Mouse (Mus musculus): Measurements from ENCODE around the gene Svep1. TPM values are rescaled to one million over a fixed set of nuclear protein-coding genes. Genes with fewer than 3 reads are reported as not detected.

The Svep1 gene
- polyA plus RNA-seq, 1 experiment from 2014 or later, result not detected

DNA sequence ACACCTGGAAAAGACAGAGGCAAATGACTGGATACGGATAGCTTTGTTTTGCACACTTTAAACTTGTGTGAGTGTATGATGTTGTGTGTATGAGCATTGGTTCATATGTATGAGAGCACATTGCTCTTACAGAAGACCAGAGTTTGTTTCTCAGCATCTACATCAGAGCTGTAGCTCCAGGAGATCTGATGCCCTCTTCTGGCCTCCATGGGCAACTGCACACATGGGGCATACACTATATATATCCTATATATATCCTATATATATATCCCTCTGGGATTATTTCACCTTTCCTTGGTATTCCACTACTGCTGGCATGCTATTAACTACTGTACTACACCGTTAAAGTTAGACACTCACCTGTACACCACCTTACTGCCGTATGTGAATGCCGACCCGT, 122.5 kb downstream of the Svep1 start:
- H3K36me3 ChIP-seq (ENCODE audit: inconsistent target), result no peaks in the 10 kb centered on the region
- 84% methylated on average over 5 of the region's 5 CpGs for WGBS (ENCODE audit: missing documents)
- no peak overlapping the region for H3K4me3 ChIP-seq (ENCODE audit: inconsistent target)
- no peak overlapping the region for H3K27ac ChIP-seq
- H3K79me2 ChIP-seq (ENCODE audit: inconsistent target), result no peaks in the 10 kb centered on the region

DNA sequence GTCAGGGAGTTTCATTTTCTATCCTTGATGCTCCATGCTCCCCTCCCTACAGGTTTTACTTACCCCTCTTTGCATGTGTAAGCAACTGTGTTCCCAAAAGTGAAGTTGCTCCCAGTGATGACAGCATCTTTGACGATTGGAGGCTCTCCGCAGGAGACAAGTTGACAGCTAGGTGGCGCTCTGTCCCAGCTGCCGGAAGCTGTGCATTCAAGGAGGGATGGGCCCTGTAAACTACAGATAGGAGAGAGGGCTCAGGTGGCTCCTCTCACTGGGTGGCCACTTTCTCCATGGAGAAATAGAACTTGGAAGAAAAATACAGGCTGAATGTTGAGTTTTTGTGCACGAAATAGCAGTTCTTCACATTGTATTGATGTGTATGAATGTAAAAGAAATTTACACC, 124.1 kb downstream of the Svep1 start:
- Histone ChIP-seq H3K79me2 (ENCODE audit: inconsistent target) (no peaks in the 10 kb centered on the region), H3K4me3 (ENCODE audit: inconsistent target) (no peak overlapping the region), H3K36me3 (ENCODE audit: inconsistent target) (no peaks in the 10 kb centered on the region), H3K27ac (no peak overlapping the region)
- WGBS (ENCODE audit: missing documents), result 25% methylated on average over 5 of the region's 5 CpGs

DNA sequence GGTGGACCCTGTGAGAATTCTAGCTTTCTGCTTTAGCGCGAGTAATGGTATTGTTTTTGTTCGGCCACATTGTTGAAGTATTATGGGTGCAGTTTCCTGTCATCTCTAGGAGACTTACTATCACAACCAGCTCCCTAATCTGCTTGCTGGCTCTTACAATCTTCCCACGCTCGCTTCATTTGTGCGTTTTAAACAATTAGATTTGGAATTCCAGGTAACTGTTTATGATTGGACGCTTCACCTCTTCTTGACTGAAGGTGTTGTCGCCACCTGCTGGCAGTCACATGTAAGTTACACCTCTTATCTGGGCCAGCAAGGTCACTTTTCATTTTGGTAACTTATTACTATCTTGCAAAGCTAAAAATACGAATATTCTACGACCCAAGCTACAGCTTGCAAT, 127.0 kb downstream of the Svep1 start:
- Histone ChIP-seq H3K27ac (no peak overlapping the region), H3K36me3 (ENCODE audit: inconsistent target) (no peaks in the 10 kb centered on the region), H3K79me2 (ENCODE audit: inconsistent target) (no peaks in the 10 kb centered on the region), H3K4me3 (ENCODE audit: inconsistent target) (no peak overlapping the region)
- WGBS (ENCODE audit: missing documents), result 31% methylated on average over 10 of the region's 10 CpGs

DNA sequence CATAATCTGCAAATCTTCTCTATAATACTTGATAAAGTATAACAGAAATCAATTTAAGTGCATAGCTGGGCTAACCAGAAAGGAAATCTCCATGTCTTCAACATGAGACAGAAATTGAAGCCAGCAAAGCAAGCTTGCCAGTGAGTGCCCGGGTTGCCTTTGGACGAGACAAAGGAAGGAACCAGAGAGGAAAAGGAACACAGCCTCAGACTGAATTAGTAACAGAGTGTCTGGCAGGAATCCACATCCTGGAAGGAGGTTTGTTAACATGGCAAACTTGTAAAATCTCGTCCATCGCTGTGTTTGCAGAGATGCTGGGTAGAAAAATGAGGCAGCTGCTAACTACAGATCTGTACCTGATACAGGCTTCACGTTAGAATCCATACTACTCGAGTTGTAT, 128.7 kb downstream of the Svep1 start:
- Histone ChIP-seq H3K27ac (no peak overlapping the region), H3K79me2 (ENCODE audit: inconsistent target) (no peaks in the 10 kb centered on the region), H3K4me3 (ENCODE audit: inconsistent target) (no peak overlapping the region), H3K36me3 (ENCODE audit: inconsistent target) (no peaks in the 10 kb centered on the region)
- WGBS (ENCODE audit: missing documents), result 55% methylated on average over 6 of the region's 6 CpGs

DNA sequence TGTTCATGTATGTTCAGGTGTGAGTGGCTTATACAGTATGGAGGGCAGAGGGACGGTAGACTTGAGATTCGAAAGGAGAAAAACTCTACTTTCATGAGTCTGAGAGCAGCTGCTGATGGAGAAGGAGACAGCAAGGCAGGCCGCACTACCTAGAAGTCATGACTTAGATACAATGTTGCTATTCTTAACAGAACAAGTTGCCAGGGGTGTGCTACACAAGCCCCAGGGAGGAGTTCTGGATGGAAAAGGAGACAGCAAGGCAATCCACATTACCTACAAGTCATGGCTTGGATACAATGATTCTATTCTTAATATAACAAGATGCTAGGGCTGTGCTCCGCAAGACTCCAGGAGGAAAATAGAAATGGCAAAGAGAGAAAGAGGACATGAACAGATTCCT, 129.1 kb downstream of the Svep1 start:
- Histone ChIP-seq H3K36me3 (ENCODE audit: inconsistent target) (no peaks in the 10 kb centered on the region), H3K4me3 (ENCODE audit: inconsistent target) (no peak overlapping the region), H3K79me2 (ENCODE audit: inconsistent target) (no peaks in the 10 kb centered on the region), H3K27ac (no peak overlapping the region)
- 96% methylated on average over 4 of the region's 4 CpGs for WGBS (ENCODE audit: missing documents)

DNA sequence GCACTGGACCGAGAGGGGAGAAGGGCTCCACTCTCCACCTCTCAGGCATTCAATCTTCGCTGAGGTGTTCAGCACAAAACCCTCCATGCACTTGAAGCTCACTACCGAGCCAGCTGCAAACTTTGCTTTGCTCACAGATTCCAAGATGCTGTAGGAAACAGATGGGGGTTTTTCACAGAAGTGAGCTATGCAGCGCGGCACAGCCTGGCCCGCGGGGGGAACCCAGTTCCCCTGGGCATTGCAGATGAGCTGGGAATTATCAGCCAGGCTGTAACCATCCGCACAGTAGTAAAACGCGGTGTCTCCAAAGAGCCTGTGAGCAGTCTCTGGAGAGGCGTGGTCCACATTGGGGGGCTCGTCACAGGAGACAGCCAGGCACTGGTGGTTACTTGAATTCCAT, 133.8 kb downstream of the Svep1 start:
- Histone ChIP-seq H3K4me3 (ENCODE audit: inconsistent target) (no peak overlapping the region), H3K36me3 (ENCODE audit: inconsistent target) (no peaks in the 10 kb centered on the region)
- WGBS (ENCODE audit: missing documents), result 97% methylated on average over 12 of the region's 12 CpGs

DNA sequence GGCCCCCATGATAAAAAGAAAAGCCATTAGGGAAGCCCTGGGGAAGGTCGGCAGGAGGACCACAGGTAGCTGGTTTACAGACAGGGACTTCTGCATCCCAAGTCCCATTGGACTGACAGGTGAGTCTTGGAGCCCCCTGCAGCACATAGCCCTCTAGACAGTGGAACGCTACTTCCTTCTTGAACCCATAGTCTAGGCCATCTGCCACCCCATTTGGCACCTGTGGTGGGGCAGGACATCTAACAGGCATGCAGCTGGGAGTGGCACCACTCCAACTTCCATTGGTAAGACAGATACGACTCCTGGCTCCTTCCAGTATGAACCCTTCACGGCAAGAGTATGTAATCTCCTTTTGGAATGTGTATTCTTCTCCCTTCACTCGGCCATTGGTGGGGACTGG, 137.8 kb downstream of the Svep1 start:
- Histone ChIP-seq H3K4me3 (ENCODE audit: inconsistent target) (no peak overlapping the region), H3K36me3 (ENCODE audit: inconsistent target) (no peaks in the 10 kb centered on the region), H3K27ac (no peak overlapping the region), H3K79me2 (ENCODE audit: inconsistent target) (no peaks in the 10 kb centered on the region)
- 91% methylated on average over 5 of the region's 5 CpGs for WGBS (ENCODE audit: missing documents)

More for the DNA sequence above, 133.8 kb downstream of the Svep1 start:
- no peaks in the 10 kb centered on the region for H3K79me2 ChIP-seq (ENCODE audit: inconsistent target)
- no peak overlapping the region for H3K27ac ChIP-seq

DNA sequence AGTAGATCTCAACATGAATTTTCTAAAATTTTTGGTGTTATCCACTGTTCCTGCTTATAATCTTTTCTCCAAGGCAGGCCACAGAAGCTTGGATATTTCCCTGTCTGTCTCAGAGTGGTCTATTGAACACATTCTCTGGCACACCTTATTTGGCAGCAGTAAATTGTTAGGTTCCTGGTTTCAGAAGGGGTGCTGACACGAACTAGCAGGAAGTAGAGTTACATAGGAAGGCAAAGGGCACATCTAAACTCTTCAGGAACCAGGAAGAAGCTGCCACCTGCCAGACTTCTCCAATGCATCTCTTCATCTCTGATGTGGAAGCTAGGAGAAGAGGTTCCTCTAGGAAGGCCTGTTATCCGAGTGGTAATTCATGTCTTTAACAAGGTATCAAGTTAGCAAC, 141.9 kb downstream of the Svep1 start:
- WGBS (ENCODE audit: missing documents), result 44% methylated on average over 2 of the region's 2 CpGs
- Histone ChIP-seq H3K4me3 (ENCODE audit: inconsistent target) (no peak overlapping the region), H3K36me3 (ENCODE audit: inconsistent target) (no peaks in the 10 kb centered on the region), H3K79me2 (ENCODE audit: inconsistent target) (no peaks in the 10 kb centered on the region), H3K27ac (no peak overlapping the region)

DNA sequence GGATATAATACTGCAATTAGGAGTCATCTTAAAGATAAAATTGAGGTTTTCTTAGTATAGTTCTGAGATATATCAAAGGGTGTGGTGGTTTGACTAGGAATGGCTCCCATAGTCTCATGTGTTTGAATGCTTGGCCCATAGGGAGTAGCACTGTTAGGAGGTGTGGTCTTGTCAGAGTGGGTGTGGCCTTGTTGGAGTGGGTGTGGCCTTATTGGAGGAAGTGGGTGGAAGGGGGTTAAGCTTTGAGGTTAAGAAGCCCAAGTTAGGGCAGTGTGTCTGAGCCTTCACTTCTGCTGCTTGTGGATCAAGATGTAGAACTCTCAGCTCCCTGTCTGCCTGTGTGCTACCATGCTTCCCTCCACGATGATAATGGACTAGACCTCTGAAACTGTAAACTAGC, 143.7 kb downstream of the Svep1 start:
- Histone ChIP-seq H3K36me3 (ENCODE audit: inconsistent target) (no peaks in the 10 kb centered on the region), H3K79me2 (ENCODE audit: inconsistent target) (no peaks in the 10 kb centered on the region), H3K4me3 (ENCODE audit: inconsistent target) (no peak overlapping the region), H3K27ac (no peak overlapping the region)
- 38% methylated on average over 1 of the region's 1 CpGs for WGBS (ENCODE audit: missing documents)

DNA sequence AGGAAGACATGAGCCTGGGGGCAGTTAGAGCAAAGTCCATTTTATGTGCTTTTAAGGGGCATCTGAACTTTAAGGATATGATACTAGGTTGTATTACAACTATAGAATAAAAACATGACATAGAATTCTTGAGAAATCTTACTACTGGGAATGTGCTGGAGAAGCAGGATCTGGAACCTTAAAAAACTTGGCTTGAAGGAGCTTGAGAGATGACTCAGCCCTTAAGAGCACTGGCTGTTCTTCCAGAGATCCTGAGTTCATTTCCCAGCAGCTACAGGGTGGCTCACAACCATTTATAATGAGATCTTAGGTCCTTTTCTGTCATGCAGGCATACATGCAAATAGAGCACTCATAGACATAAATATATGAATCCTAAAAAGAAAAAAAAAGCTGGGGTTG, 151.0 kb downstream of the Svep1 start:
- H3K79me2 ChIP-seq (ENCODE audit: inconsistent target), result no peaks in the 10 kb centered on the region
- no peaks in the 10 kb centered on the region for H3K36me3 ChIP-seq (ENCODE audit: inconsistent target)
- H3K4me3 ChIP-seq (ENCODE audit: inconsistent target), result no peak overlapping the region

DNA sequence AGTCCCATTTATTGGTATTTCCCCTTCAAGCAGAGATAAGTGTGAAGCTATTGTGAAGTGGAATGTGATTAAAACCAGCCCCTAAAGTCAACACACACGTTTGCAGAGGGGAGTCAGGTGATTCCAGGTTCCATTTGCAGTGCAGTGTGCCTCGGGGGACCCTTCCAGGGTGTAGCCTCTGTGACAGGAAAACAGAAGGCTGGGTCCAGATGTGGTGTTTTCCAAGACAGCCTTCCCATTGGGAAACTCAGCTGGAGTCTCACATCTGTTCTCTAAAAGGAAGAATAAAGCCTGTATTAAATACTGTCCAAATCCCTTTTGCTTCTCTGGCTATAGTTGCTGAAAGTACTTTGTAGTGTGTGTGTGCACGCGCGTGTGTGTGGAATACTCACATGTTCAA, 152.2 kb downstream of the Svep1 start:
- Histone ChIP-seq H3K36me3 (ENCODE audit: inconsistent target) (no peaks in the 10 kb centered on the region), H3K79me2 (ENCODE audit: inconsistent target) (no peaks in the 10 kb centered on the region), H3K27ac (no peak overlapping the region), H3K4me3 (ENCODE audit: inconsistent target) (no peak overlapping the region)
- WGBS (ENCODE audit: missing documents), result 90% methylated on average over 5 of the region's 5 CpGs

More for the DNA sequence above, 151.0 kb downstream of the Svep1 start:
- H3K27ac ChIP-seq, result no peak overlapping the region

DNA sequence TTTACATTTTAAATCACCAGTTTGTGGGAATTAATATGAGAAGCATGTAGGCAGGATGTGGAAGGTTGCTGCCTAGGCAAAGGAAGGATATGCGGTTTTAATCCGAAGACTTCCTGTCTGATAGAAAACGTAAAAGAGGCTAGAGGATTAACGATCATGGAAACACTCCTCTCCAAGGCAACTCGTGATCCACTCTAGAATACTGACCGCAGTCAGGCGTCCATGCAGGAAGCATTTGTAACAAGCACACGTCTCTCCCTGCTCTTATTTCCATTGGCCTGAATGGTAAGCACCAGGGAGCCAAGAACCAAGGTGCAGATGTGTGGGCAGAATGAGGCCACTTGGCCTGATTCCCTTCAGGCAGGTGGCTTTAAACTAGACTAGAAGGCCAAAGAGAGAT, 155.9 kb downstream of the Svep1 start:
- Histone ChIP-seq H3K27ac (no peak overlapping the region), H3K4me3 (ENCODE audit: inconsistent target) (no peak overlapping the region), H3K36me3 (ENCODE audit: inconsistent target) (no peaks in the 10 kb centered on the region), H3K79me2 (ENCODE audit: inconsistent target) (no peaks in the 10 kb centered on the region)
- WGBS (ENCODE audit: missing documents), result 8% methylated on average over 8 of the region's 8 CpGs

DNA sequence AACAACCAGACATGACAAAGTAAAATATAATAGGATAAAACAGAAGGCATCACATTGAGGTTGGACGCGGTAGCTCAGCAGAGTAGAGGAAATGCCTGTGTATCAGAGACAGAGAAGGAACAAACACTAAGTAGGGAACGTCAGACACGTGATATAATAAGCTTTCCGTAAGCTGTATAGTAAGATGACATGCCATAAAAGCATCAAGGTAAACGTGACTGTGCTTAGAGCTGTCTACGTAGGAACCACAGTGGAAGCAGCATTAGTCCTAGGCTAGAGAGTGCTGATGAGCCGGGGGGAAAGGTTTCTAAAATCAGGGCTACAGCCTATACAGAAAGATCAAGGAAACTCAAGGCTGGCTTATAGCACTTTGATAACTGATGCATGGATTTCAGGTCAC, 156.4 kb downstream of the Svep1 start:
- no peak overlapping the region for H3K4me3 ChIP-seq (ENCODE audit: inconsistent target)
- 23% methylated on average over 8 of the region's 8 CpGs for WGBS (ENCODE audit: missing documents)
- H3K36me3 ChIP-seq (ENCODE audit: inconsistent target), result no peaks in the 10 kb centered on the region
- H3K79me2 ChIP-seq (ENCODE audit: inconsistent target), result no peaks in the 10 kb centered on the region
- H3K27ac ChIP-seq, result no peak overlapping the region

DNA sequence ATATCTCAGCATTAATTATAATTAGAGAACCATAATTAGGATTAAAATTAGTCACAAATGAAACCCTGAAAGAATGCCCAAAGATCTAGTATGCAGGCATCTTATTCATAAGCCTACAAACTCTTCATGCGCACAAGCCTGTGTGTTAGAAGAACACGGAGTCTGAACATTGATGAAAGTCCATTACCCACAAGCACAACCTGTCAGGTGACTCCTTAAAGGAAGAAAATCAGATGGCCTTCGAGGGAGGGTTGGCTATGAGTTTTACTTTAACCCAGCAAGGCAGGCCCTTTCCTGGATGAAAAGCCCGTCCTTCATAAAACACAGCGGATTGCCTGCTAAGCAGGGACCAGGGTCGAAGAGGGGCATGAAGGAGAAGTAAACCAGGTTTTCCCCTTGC, 161.8 kb downstream of the Svep1 start:
- no peaks in the 10 kb centered on the region for H3K79me2 ChIP-seq (ENCODE audit: inconsistent target)
- no peaks in the 10 kb centered on the region for H3K36me3 ChIP-seq (ENCODE audit: inconsistent target)
- H3K4me3 ChIP-seq (ENCODE audit: inconsistent target), result no peak overlapping the region
- H3K27ac ChIP-seq, result no peak overlapping the region
- 96% methylated on average over 6 of the region's 6 CpGs for WGBS (ENCODE audit: missing documents)

DNA sequence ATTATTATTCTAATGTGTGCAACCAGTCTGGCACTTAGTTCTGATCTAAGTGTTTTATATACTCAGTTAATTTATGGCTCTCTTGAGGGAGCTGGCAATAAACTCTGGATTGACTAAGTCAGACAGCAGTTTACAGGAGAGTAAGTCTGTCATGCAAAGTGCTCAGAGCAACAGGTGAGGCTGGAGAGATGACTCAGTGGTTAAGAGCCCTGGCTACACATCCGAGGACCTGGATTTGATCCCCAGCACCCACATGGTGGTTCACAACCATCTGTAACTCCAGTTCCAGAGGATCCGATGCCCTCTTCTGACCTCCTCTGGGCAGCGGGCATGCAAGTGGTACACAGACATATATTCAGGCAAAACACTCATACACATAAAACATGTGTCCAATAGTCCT, 162.3 kb downstream of the Svep1 start:
- Histone ChIP-seq H3K27ac (no peak overlapping the region), H3K4me3 (ENCODE audit: inconsistent target) (no peak overlapping the region), H3K79me2 (ENCODE audit: inconsistent target) (no peaks in the 10 kb centered on the region), H3K36me3 (ENCODE audit: inconsistent target) (no peaks in the 10 kb centered on the region)
- 96% methylated on average over 3 of the region's 3 CpGs for WGBS (ENCODE audit: missing documents)

DNA sequence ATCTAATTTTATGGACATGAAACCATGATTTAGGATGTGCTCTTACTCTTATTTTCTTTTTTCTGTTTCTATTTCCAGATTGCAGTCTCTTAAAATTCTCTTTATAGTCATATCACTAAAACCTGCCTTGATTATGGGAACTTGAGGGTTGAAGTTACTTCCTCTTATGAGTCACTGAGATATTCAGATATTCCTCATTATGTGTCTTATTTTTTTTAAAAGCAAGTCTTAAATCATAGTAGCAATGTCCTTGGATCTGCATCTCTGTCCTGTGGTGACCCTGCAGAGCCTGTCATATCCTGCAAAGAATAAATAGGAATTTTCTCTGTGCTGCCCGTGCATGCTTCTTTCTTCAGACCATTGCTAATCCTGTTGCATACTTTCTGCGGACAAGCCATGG, 166.6 kb downstream of the Svep1 start:
- WGBS (ENCODE audit: missing documents), result 67% methylated on average over 2 of the region's 2 CpGs
- H3K79me2 ChIP-seq (ENCODE audit: inconsistent target), result no peaks in the 10 kb centered on the region
- no peaks in the 10 kb centered on the region for H3K36me3 ChIP-seq (ENCODE audit: inconsistent target)
- no peak overlapping the region for H3K27ac ChIP-seq
- H3K4me3 ChIP-seq (ENCODE audit: inconsistent target), result no peak overlapping the region

All from macrophage (primary cell).